Mouse (Mus musculus) MEL (cell line): ENCODE data around the gene Bcas3.

Source experiments
- CTCF ChIP-seq, 3 experiments: IDR thresholded peaks in 2 of 3; conservative IDR thresholded peaks in 1 of 3; 2 replicates each; pipeline ENCODE4 v1.5.1; 2011 to 2012; ENCODE audit warnings: low read length in 3 of 3, low read depth in 2 of 3, mild to moderate bottlenecking in 2 of 3, improper control_type of control experiment in 1 of 3, inconsistent platforms in 1 of 3, mixed read lengths in 1 of 3, moderate library complexity in 1 of 3; ENCODE audit not compliant: control insufficient read depth in 1 of 3, insufficient read depth in 1 of 3, poor library complexity in 1 of 3, severe bottlenecking in 1 of 3
- POLR2A ChIP-seq, 2 experiments: IDR thresholded peaks; 2 replicates each; pipeline ENCODE4 v1.6.1; 2011 to 2012; ENCODE audit warnings: low read length in 2 of 2, mild to moderate bottlenecking in 2 of 2, control low read depth in 1 of 2, improper control_type of control experiment in 1 of 2, low read depth in 1 of 2, moderate library complexity in 1 of 2; ENCODE audit not compliant: control insufficient read depth in 1 of 2, insufficient read depth in 1 of 2, poor library complexity in 1 of 2
- SMC3 ChIP-seq: IDR thresholded peaks from 2 replicates; pipeline ENCODE4 v1.6.1; 2011; ENCODE audit warnings: low read depth, low read length, improper control_type of control experiment
- USF1 ChIP-seq: IDR thresholded peaks from 2 replicates; pipeline ENCODE4 v1.6.1; 2014; ENCODE audit warnings: low read depth, mild to moderate bottlenecking, inconsistent platforms, low read length, improper control_type of control experiment, moderate library complexity
- ZC3H11A ChIP-seq: IDR thresholded peaks from 2 replicates; pipeline ENCODE4 v1.6.1; 2012; ENCODE audit warnings: low read depth, mild to moderate bottlenecking, inconsistent platforms, low read length, improper control_type of control experiment

GRCm38 (mm10) chr11:85846509-85846908, 493.5 kb downstream of the Bcas3 start:
- TF ChIP-seq SMC3 (no peak), ZC3H11A (no peak), CTCF (IDR thresholded peaks at IDR 0.05 in 2 of 3, conservative IDR thresholded peaks at IDR 0.05 in 1 of 3; ENCODE audit: control insufficient read depth in 1 of 3, insufficient read depth in 1 of 3, low read depth in 2 of 3, low read length in 3 of 3, poor library complexity in 1 of 3, severe bottlenecking in 1 of 3) (no peak), POLR2A (IDR thresholded peaks at IDR 0.05; ENCODE audit: control insufficient read depth in 1 of 2, insufficient read depth in 1 of 2, low read depth in 1 of 2, low read length in 2 of 2, poor library complexity in 1 of 2) (no peak), USF1 (no peak)
